Mouse (Mus musculus) lung, adult 2 months (tissue): ENCODE data around the gene Rabep1. TPM values are rescaled to one million over a fixed set of nuclear protein-coding genes. Genes with fewer than 3 reads are reported as not detected.

Experiments used
- DNase-seq: peaks from one replicate; pipeline ENCODE4 v3.0.0; 2022
- H3K4me1 ChIP-seq: fragments of 200-500 bp; 2 replicates; pipeline ENCODE4 v1.6.1; 2011; ENCODE audit warnings: low read length; ENCODE audit not compliant: control insufficient read depth, insufficient read depth
- H3K4me3 ChIP-seq: fragments of 200-500 bp; replicated peaks from 2 replicates; pipeline ENCODE3; 2011; ENCODE audit warnings: low read depth, mild to moderate bottlenecking, control low read depth, low read length; ENCODE audit errors: extremely low read depth
- CTCF ChIP-seq: fragments of 200-500 bp; IDR thresholded peaks from 2 replicates; pipeline ENCODE4 v1.5.1; 2011; ENCODE audit warnings: mild to moderate bottlenecking, low read length, control low read depth; ENCODE audit not compliant: insufficient read depth
- POLR2A ChIP-seq: fragments of 200-500 bp; IDR thresholded peaks from 2 replicates; pipeline ENCODE4 v1.6.1; 2011; ENCODE audit warnings: low read depth, mild to moderate bottlenecking, control low read depth, low read length, borderline replicate concordance; ENCODE audit errors: extremely low read depth
- WGBS: fragments of 180-500 bp; shearing (Covaris S2); methylation state at CpG from one replicate; pipeline ENCODE4 v1.1.7; 2018; 5-methylcytosine and 5-hydroxymethylcytosine counted together
- polyA plus RNA-seq: library from polyadenylated mRNA; depleted of rRNA; stranded (reverse); fragments of >200 nt; gene quantifications from 2 replicates; pipeline ENCODE4 v1.2.3, GENCODE M21; 2012

The Rabep1 gene
- polyA plus RNA-seq, 1 experiment = 3.4 TPM

- DNase-seq = no peak
- Histone ChIP-seq H3K4me3 (no peak overlapping the region), H3K4me1 (peaks cover 5% of the 10 kb centered on the region)
- WGBS = 46% methylated on average over 1 of the region's 1 CpGs
- no peak for TF ChIP-seq CTCF
- no peak for TF ChIP-seq POLR2A
These were observed 35.6 kb upstream of the Rabep1 start for GRCm38 (mm10) chr11:70809011-70809410.

- WGBS = 80% methylated on average over 5 of the region's 5 CpGs
- TF ChIP-seq POLR2A (no peak), CTCF (no peak)
- DNase-seq = no peak
- H3K4me3 ChIP-seq = no peak overlapping the region
- peaks cover under 1% of the 10 kb centered on the region for H3K4me1 ChIP-seq
These were observed 33.5 kb upstream of the Rabep1 start for GRCm38 (mm10) chr11:70811041-70811440.

GRCm38 (mm10) chr11:70811471-70812240, 32.9 kb upstream of the Rabep1 start:
- H3K4me1 ChIP-seq = no peaks in the 10 kb centered on the region; the same call in 1 of the 2 replicates
- DNase-seq = no peak
- H3K4me3 ChIP-seq = no peak overlapping the region
- TF ChIP-seq CTCF (no peak), POLR2A (no peak)
- 57% methylated on average over 13 of the region's 13 CpGs for WGBS

- no peak for DNase-seq
- 66% methylated on average over 7 of the region's 7 CpGs for WGBS
- Histone ChIP-seq H3K4me3 (peak within 1 kb of the TSS; percentile 2), H3K4me1 (no peaks in the 10 kb centered on the region)
- TF ChIP-seq CTCF = no peak
- TF ChIP-seq POLR2A = peak; percentile 17; the same call in 1 of the 2 replicates
These were observed 32.2 kb upstream of the Rabep1 start, which contains the start of gene Scimp for GRCm38 (mm10) chr11:70812365-70812764. Gene Scimp (minus strand): TSS chr11:70812586.

GRCm38 (mm10) chr11:70815071-70815470, 29.5 kb upstream of the Rabep1 start:
- 83% methylated on average over 8 of the region's 8 CpGs for WGBS
- Histone ChIP-seq H3K4me1 (no peaks in the 10 kb centered on the region), H3K4me3 (no peak overlapping the region)
- DNase-seq = no peak
- TF ChIP-seq POLR2A (no peak), CTCF (no peak)

- 19% methylated on average over 6 of the region's 6 CpGs for WGBS
- Histone ChIP-seq H3K4me3 (no peak overlapping the region), H3K4me1 (no peaks in the 10 kb centered on the region)
- peak; percentile 54 for DNase-seq
- TF ChIP-seq CTCF = peak; percentile 38
- TF ChIP-seq POLR2A = no peak
These were observed 29.0 kb upstream of the Rabep1 start for GRCm38 (mm10) chr11:70815498-70816078.

GRCm38 (mm10) chr11:70816770-70817169, 27.8 kb upstream of the Rabep1 start:
- 54% methylated on average over 4 of the region's 4 CpGs for WGBS
- Histone ChIP-seq H3K4me1 (no peaks in the 10 kb centered on the region), H3K4me3 (no peak overlapping the region)
- no peak for DNase-seq
- TF ChIP-seq POLR2A = no peak
- TF ChIP-seq CTCF = no peak

GRCm38 (mm10) chr11:70820120-70820519, 24.5 kb upstream of the Rabep1 start:
- Histone ChIP-seq H3K4me1 (no peaks in the 10 kb centered on the region), H3K4me3 (no peak overlapping the region)
- DNase-seq = no peak
- TF ChIP-seq POLR2A (no peak), CTCF (no peak)
- WGBS = 82% methylated on average over 8 of the region's 8 CpGs

GRCm38 (mm10) chr11:70821728-70822591, 22.6 kb upstream of the Rabep1 start:
- H3K4me3 ChIP-seq = no peak overlapping the region
- TF ChIP-seq CTCF = no peak
- TF ChIP-seq POLR2A = no peak
- no peaks in the 10 kb centered on the region for H3K4me1 ChIP-seq
- 47% methylated on average over 17 of the region's 17 CpGs for WGBS
- peak; percentile 22 for DNase-seq
